Comparison of ENCODE assay signal across 21 mouse cellular contexts in the genomic region with DNA sequence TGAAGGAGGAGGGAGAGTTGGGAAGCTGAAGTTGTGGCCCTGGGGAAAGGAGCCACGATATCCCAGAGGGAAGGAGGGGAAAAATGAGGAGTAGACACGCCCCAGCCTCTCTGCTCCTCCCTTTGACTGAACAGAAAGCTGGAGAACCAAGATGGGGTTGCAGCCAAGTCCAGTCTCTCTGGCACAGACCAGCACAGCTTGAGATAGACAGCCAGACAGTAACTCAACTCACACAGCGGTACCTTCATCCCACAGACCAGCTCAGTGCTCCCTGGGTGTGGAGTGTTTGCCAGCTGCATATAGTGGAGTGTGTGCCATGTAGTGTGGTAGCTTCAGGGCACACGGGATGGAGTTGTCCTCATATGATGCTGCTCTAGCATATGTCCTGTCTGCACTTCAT. TPM values are rescaled to one million over a fixed set of nuclear protein-coding genes. Genes with fewer than 3 reads are reported as not detected.
DNase-seq lines count a peak whose midpoint lies in the region; ATAC-seq and TF ChIP-seq lines count a peak whose summit lies in the region.
"Had no signal": no experiment of that assay in that cellular context is flagged by ENCODE, and none has a peak within 500 bp of the region (broad histone marks: within the 10 kb centered on the region; RNA-seq: fewer than 3 reads in every experiment).

No protein-coding gene starts in this region.

- H3K36me3 ChIP-seq in hindbrain, embryonic 14.5 days (replicated peaks; ENCODE audit: control insufficient read depth, insufficient read depth), result no peaks in the 10 kb centered on the region
- H3K36me3 ChIP-seq in hindbrain, embryonic 10.5 days, result no peaks in the 10 kb centered on the region
- no peaks in the 10 kb centered on the region for H3K36me3 ChIP-seq in midbrain, postnatal 0 days (ENCODE audit: insufficient read depth, low read length)
- no peaks in the 10 kb centered on the region for H3K36me3 ChIP-seq in midbrain, embryonic 10.5 days
- H3K36me3 ChIP-seq: kidney, embryonic 15.5 days; liver, embryonic 12.5 days; midbrain, embryonic 13.5 days had no signal

- H3K9ac ChIP-seq in hindbrain, embryonic 14.5 days, result no peak overlapping the region
- H3K9ac ChIP-seq in midbrain, postnatal 0 days (replicated peaks; ENCODE audit: low read length, poor library complexity, severe bottlenecking), result no peak overlapping the region
- H3K9ac ChIP-seq: forebrain, embryonic 13.5 days; kidney, embryonic 15.5 days; liver, embryonic 12.5 days; liver, postnatal 0 days; midbrain, embryonic 13.5 days had no signal

- TF ChIP-seq CTCF in midbrain, postnatal 0 days (IDR thresholded peaks at IDR 0.05), result no peak
- TF ChIP-seq CTCF in brain, embryonic 14.5 days (IDR thresholded peaks at IDR 0.05; ENCODE audit: borderline replicate concordance, extremely low read depth, insufficient read depth, insufficient read length), result no peak

- no peak for TF ChIP-seq POLR2A in brain, embryonic 14.5 days (IDR thresholded peaks at IDR 0.05; ENCODE audit: borderline replicate concordance, extremely low read depth, insufficient read depth, insufficient read length, poor library complexity, severe bottlenecking)

- no peak overlapping the region for H3K4me3 ChIP-seq in hindbrain, embryonic 14.5 days (replicated peaks; ENCODE audit: low read length)
- no peak overlapping the region for H3K4me3 ChIP-seq in hindbrain, embryonic 10.5 days
- no peak overlapping the region for H3K4me3 ChIP-seq in midbrain, postnatal 0 days (ENCODE audit: low read depth, low read length)
- H3K4me3 ChIP-seq in midbrain, embryonic 10.5 days, result no peak overlapping the region
- H3K4me3 ChIP-seq: forebrain, embryonic 13.5 days; kidney, embryonic 15.5 days; left cerebral cortex, adult 2 months; liver, embryonic 12.5 days; megakaryocyte, embryonic 14.5 days; midbrain, embryonic 13.5 days had no signal

- no peaks in the 10 kb centered on the region for H3K9me3 ChIP-seq in hindbrain, embryonic 14.5 days (ENCODE audit: control insufficient read depth, low read length)
- H3K9me3 ChIP-seq in hindbrain, embryonic 10.5 days, result no peaks in the 10 kb centered on the region
- no peaks in the 10 kb centered on the region for H3K9me3 ChIP-seq in midbrain, postnatal 0 days (ENCODE audit: low read length)
- no peaks in the 10 kb centered on the region for H3K9me3 ChIP-seq in midbrain, embryonic 10.5 days (replicated peaks)
- H3K9me3 ChIP-seq: forebrain, embryonic 13.5 days; kidney, embryonic 15.5 days; liver, embryonic 12.5 days; megakaryocyte, embryonic 14.5 days; midbrain, embryonic 13.5 days had no signal

- no peak overlapping the region for H3K27ac ChIP-seq in hindbrain, embryonic 14.5 days
- no peak overlapping the region for H3K27ac ChIP-seq in hindbrain, embryonic 10.5 days
- no peak overlapping the region for H3K27ac ChIP-seq in midbrain, postnatal 0 days (ENCODE audit: low read depth, low read length)
- H3K27ac ChIP-seq in midbrain, embryonic 10.5 days (replicated peaks), result no peak overlapping the region
- H3K27ac ChIP-seq: forebrain, embryonic 13.5 days; kidney, embryonic 15.5 days; left cerebral cortex, adult 2 months; liver, embryonic 12.5 days; midbrain, embryonic 13.5 days had no signal

- no peak for DNase-seq in hindbrain, embryonic 14.5 days (ENCODE audit: low spot score)
- no peak for DNase-seq in hindbrain, embryonic 10.5 days (ENCODE audit: low spot score)
- peak; percentile 57 for DNase-seq in midbrain, postnatal 0 days (ENCODE audit: low spot score)
- no peak for DNase-seq in midbrain, embryonic 10.5 days (ENCODE audit: low spot score)
- DNase-seq in brain, embryonic 14.5 days (ENCODE audit: low read depth), result peak; percentile 23
- no peak for DNase-seq in adrenal gland, adult (ENCODE audit: inconsistent age in 2 of 2, low spot score in 1 of 2)
- DNase-seq: adrenal gland, postnatal 25 days; gastrocnemius, postnatal 36 days; kidney, postnatal 25 days; liver, postnatal 0 days; lung, postnatal 4 days; right cerebral cortex, postnatal 14 days; thymus, postnatal 4 days had no signal

- H3K4me2 ChIP-seq in hindbrain, embryonic 14.5 days (replicated peaks), result no peak overlapping the region
- no peak overlapping the region for H3K4me2 ChIP-seq in midbrain, postnatal 0 days (ENCODE audit: low read depth, low read length, poor library complexity, severe bottlenecking)
- H3K4me2 ChIP-seq: forebrain, embryonic 13.5 days; kidney, embryonic 15.5 days; liver, embryonic 12.5 days; midbrain, embryonic 13.5 days had no signal

- ATAC-seq in hindbrain, embryonic 14.5 days (ENCODE audit: low FRiP score), result peak; percentile 43; the same call in 1 of the 2 replicates
- ATAC-seq in midbrain, postnatal 0 days (ENCODE audit: low FRiP score), result no peak; the same call in 1 of the 2 replicates
- ATAC-seq: forebrain, embryonic 13.5 days; intestine, postnatal 0 days; liver, embryonic 12.5 days; liver, postnatal 0 days; midbrain, embryonic 13.5 days had no signal

- no peaks in the 10 kb centered on the region for H3K4me1 ChIP-seq in hindbrain, embryonic 14.5 days (replicated peaks; ENCODE audit: control insufficient read depth, insufficient read depth, low read length)
- peaks cover 14% of the 10 kb centered on the region for H3K4me1 ChIP-seq in hindbrain, embryonic 10.5 days (replicated peaks)
- H3K4me1 ChIP-seq in midbrain, postnatal 0 days (ENCODE audit: insufficient read depth, low read length), result no peaks in the 10 kb centered on the region
- 0 out of 2 replicates have a peak, but pooled peaks cover 10% of the 10 kb centered on the region for H3K4me1 ChIP-seq in midbrain, embryonic 10.5 days
- H3K4me1 ChIP-seq: liver, embryonic 12.5 days had no signal

- 59% methylated on average over 4 of the region's 4 CpGs for WGBS in hindbrain, embryonic 14.5 days
- WGBS in hindbrain, embryonic 10.5 days, result 83% methylated on average over 4 of the region's 4 CpGs
- WGBS in midbrain, postnatal 0 days, result 55% methylated on average over 4 of the region's 4 CpGs
- 72% methylated on average over 4 of the region's 4 CpGs for WGBS in midbrain, embryonic 10.5 days

- no peaks in the 10 kb centered on the region for H3K27me3 ChIP-seq in hindbrain, embryonic 14.5 days (ENCODE audit: control insufficient read depth, insufficient read depth, low read length)
- peaks cover 3% of the 10 kb centered on the region; the same call in 1 of the 2 replicates for H3K27me3 ChIP-seq in hindbrain, embryonic 10.5 days (ENCODE audit: insufficient read depth, poor library complexity, severe bottlenecking)
- H3K27me3 ChIP-seq in midbrain, postnatal 0 days (ENCODE audit: insufficient read depth, low read length), result no peaks in the 10 kb centered on the region
- no peaks in the 10 kb centered on the region for H3K27me3 ChIP-seq in midbrain, embryonic 10.5 days (ENCODE audit: low read depth, poor library complexity, severe bottlenecking)
- H3K27me3 ChIP-seq: forebrain, embryonic 13.5 days had no signal

RNA-seq across cellular contexts. Expression of gene Fbln2, which starts 16.7 kb away (rescaled TPM):
- 26.2 and 27.2 TPM in 2 replicates for polyA plus RNA-seq in hindbrain, embryonic 14.5 days (2014; fragmentation: Nextera tagmentation; extraction: Ambion mirVana)
- polyA plus RNA-seq in hindbrain, embryonic 10.5 days (2016; fragmentation: Nextera tagmentation; extraction: Ambion mirVana), result 28.5 and 32.2 TPM in 2 replicates
- 32.0 and 33.5 TPM in 2 replicates for total RNA-seq in midbrain, postnatal 0 days (2014; rRNA removed)
- 12.1 and 15.3 TPM in 2 replicates for polyA plus RNA-seq in midbrain, postnatal 0 days (2015; fragmentation: Nextera tagmentation; extraction: Ambion mirVana)
- polyA plus RNA-seq in midbrain, embryonic 10.5 days (2016; fragmentation: Nextera tagmentation; extraction: Ambion mirVana), result 24.2 and 31.5 TPM in 2 replicates
- polyA plus RNA-seq in brain, embryonic 14.5 days (2012; rRNA removed), result 24.7 and 40.5 TPM in 2 replicates
- total RNA-seq: monocyte, adult 5-6 weeks had no signal

Comparison
In these comparisons a context has a peak if more than half of its experiments do, and no peak if none do; other contexts are left out.
1. DNase-seq: peak in midbrain, postnatal 0 days (single experiment) and brain, embryonic 14.5 days (single experiment); none in hindbrain, embryonic 14.5 days (single experiment), hindbrain, embryonic 10.5 days (single experiment), midbrain, embryonic 10.5 days (single experiment) and adrenal gland, adult (0 of 2).